Mouse (Mus musculus) G1E (cell line): Measurements from ENCODE around the gene Fstl1.

Experiments
- CTCF ChIP-seq: IDR thresholded peaks from 2 replicates; pipeline ENCODE4 v1.5.1; 2012; ENCODE audit warnings: low read depth, low read length, inconsistent platforms, mixed read lengths
- GATA1 ChIP-seq: IDR thresholded peaks from 2 replicates; pipeline ENCODE4 v1.6.1; 2012; ENCODE audit warnings: borderline replicate concordance, low read length, inconsistent platforms, mixed read lengths
- GATA2 ChIP-seq: IDR thresholded peaks from 2 replicates; pipeline ENCODE4 v1.6.1; 2012; ENCODE audit warnings: low read depth, low read length, inconsistent platforms, borderline replicate concordance
- POLR2AphosphoS5 ChIP-seq: IDR thresholded peaks from 2 replicates; pipeline ENCODE4 v1.6.1; 2012; ENCODE audit warnings: low read depth, low read length, inconsistent platforms; ENCODE audit not compliant: insufficient replicate concordance

DNA sequence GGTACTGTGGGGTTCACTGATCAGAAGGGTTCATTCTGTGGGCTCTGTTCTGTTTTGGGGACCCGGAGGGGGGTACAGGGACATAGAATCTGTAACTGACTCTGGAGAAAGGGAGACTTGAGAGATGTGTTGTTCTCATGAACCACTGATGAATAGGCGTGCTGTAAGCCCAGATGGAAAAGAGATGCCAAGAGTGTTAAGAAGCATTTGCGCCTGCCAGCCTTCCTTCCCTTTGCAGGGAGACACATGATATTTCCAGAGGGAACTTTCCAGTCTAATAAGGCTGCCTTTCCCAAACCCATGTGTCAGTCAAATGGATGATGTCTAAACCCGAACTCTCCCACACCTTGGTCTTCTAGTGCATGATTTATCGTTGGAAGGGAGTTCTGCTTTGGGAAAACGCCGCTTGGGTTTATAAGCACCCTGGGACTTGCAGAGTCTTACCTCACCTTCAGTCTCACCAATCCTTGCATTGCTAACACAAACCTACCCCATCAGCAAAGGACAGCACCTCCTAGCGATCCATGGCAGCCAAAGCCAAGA, 46.3 kb upstream of the Fstl1 start:
- no peak for TF ChIP-seq CTCF
- TF ChIP-seq GATA2, result no peak
- no peak for TF ChIP-seq POLR2AphosphoS5
- TF ChIP-seq GATA1, result no peak
